Mouse (Mus musculus) CH12F3 (cell line): Measurements from ENCODE around the gene Rac3.

ENCODE experiments used
- in situ Hi-C: fragments of 300-500 bp; cut with MboI; formaldehyde crosslinking; loops from 2 replicates; pipeline ENCODE4 v1.14.3; 2020; ENCODE audit warnings: low sequenced_read_pairs

The Rac3 gene

GRCm38 (mm10) chr11:120704486-120705325, 16.6 kb upstream of the Rac3 start:
- in situ Hi-C loops, result no loop called here

GRCm38 (mm10) chr11:120706120-120706519, 15.2 kb upstream of the Rac3 start:
- in situ Hi-C loops, result no loop called here

- in situ Hi-C loops, result no loop called here
Observed at GRCm38 (mm10) chr11:120707225-120707624, 14.0 kb upstream of the Rac3 start.

- in situ Hi-C loops, result no loop called here
Observed at GRCm38 (mm10) chr11:120707969-120708368, 13.3 kb upstream of the Rac3 start.

GRCm38 (mm10) chr11:120709551-120709950, 11.7 kb upstream of the Rac3 start:
- in situ Hi-C loops, result no loop called here

GRCm38 (mm10) chr11:120710672-120711071, 10.6 kb upstream of the Rac3 start:
- in situ Hi-C loops, result no loop called here

- in situ Hi-C loops, result no loop called here
Observed at GRCm38 (mm10) chr11:120711980-120712604, 9.2 kb upstream of the Rac3 start.

GRCm38 (mm10) chr11:120712771-120713568, 8.3 kb upstream of the Rac3 start:
- in situ Hi-C loops, result no loop called here

- in situ Hi-C loops, result no loop called here
Observed at GRCm38 (mm10) chr11:120713580-120714518, 7.4 kb upstream of the Rac3 start, which contains the start of the genes Cenpx and Lrrc45. Gene Cenpx, minus strand, starts transcription at chr11:120713738. Gene Lrrc45, plus strand, starts transcription at chr11:120713925.

GRCm38 (mm10) chr11:120714546-120714945, 6.7 kb upstream of the Rac3 start:
- in situ Hi-C loops, result no loop called here

- in situ Hi-C loops, result no loop called here
Observed at GRCm38 (mm10) chr11:120715131-120715530, 6.1 kb upstream of the Rac3 start.

GRCm38 (mm10) chr11:120719242-120719641, 2.0 kb upstream of the Rac3 start:
- in situ Hi-C loops, result no loop called here

- in situ Hi-C loops, result no loop called here
Observed at GRCm38 (mm10) chr11:120719841-120720376, 1.4 kb upstream of the Rac3 start.

- in situ Hi-C loops, result no loop called here
Observed at GRCm38 (mm10) chr11:120720450-120720849, 820 bp upstream of the Rac3 start.

- in situ Hi-C loops, result no loop called here
Observed at GRCm38 (mm10) chr11:120722067-120722630, 879 bp downstream of the Rac3 start.

GRCm38 (mm10) chr11:120722761-120723382, 1.6 kb downstream of the Rac3 start:
- in situ Hi-C loops, result no loop called here

GRCm38 (mm10) chr11:120723509-120723908, 2.2 kb downstream of the Rac3 start:
- in situ Hi-C loops, result no loop called here

GRCm38 (mm10) chr11:120726243-120727168, 5.2 kb downstream of the Rac3 start:
- in situ Hi-C loops, result no loop called here
